Mouse (Mus musculus): ENCODE measurements around the gene Cyp2d34. TPM values are rescaled to one million over a fixed set of nuclear protein-coding genes. Genes with fewer than 3 reads are reported as not detected.

Cyp2d34 gene
- polyA plus RNA-seq (2021), result not detected

DNA sequence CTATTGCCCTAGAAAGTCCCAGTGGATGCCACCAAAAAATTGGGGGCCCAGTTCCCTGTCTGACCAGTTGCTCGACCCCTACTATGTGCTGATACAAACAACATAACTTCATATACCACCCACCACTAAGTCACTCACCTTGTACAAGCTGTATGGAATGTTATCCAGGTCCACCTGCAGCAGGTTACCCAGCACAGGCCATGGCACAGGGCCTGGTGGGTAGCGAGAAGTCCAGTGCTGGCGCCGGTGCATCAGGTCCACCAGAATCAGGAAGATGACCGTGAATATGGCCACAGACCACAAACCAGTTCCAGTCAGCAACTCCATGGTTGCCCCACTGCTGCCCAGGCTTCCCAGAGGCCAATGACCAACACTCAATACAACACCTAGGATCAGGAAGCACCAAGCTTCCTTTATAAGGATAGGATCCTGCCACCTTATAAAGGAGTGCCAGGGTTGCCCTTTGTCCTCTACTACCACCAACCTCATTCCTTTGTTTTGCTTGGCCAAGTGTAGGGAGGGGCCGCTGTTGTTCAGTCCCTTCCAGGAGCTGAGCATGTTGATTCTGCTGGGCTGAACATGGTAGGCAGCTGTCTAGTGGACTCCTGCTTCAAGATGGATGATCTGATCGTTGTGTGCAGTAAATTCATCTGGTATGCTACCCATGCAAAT lies at the start of gene Cyp2d34:
Cyp2d34 (minus strand) TSS at position 416 of the 672 bp plus-strand sequence.
- in situ Hi-C loops (cut with MboI; ENCODE audit: low pct_unique_long_range_greater_than_20kb), result no loop called here
- ChIA-PET POLR2A (no interaction called here), CTCF (no interaction called here)
- TF ChIP-seq CTCF (IDR thresholded peaks at IDR 0.05), result no peak
- no peak for ATAC-seq
- H3K27me3 ChIP-seq, result no peaks in the 10 kb centered on the region
- no peak for DNase-seq (ENCODE audit: low read depth, low spot score)

DNA sequence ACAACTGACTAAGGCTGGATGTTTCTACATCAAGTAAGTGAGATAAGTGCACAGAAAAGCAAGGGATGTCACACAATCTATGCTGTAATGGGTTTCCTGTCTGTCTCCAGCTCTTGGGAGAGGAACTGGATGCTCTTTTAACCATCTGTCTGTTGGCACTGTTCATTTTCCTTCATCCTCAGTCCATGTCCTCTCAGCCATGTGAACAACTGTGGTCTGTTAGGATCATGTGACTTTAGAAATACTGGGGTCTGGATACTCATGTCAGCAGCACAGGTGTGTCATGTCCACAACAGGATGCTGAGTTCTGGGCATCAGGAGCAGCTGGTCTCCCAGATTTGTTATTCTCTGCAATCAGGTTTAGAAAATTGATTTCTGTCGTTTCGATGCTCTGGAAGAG lies 35.6 kb upstream of the Cyp2d34 start:
- no peak for TF ChIP-seq CTCF (IDR thresholded peaks at IDR 0.05)
- POLR2A ChIA-PET, result no interaction called here
- H3K27me3 ChIP-seq, result peaks cover 15% of the 10 kb centered on the region
- DNase-seq (ENCODE audit: low read depth, low spot score) (no peak), ATAC-seq (no peak)
- in situ Hi-C loops (cut with MboI; ENCODE audit: low pct_unique_long_range_greater_than_20kb), result no loop called here
- CTCF ChIA-PET, result no interaction called here

DNA sequence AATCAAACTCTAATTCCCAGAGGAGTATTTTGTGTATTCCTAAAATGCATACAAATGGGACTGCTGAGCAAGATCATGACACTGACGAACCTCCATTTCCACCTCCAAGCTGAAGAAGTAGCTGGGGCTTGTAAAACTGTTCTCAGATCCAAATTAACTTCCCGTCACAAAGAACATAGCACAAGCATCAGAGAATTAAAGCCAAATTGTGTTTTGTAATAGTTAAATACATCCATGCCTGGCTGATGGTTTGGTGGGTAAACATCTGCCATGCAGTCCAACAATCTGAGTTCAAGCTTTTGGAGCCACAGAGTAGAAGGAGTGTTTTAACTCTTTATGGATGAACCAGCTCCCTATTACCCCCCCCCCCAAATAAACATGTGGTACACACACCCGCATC lies 23.6 kb upstream of the Cyp2d34 start:
- POLR2A ChIA-PET, result no interaction called here
- no peak for TF ChIP-seq CTCF (IDR thresholded peaks at IDR 0.05)
- ATAC-seq (no peak), DNase-seq (ENCODE audit: low read depth, low spot score) (no peak)
- in situ Hi-C loops (cut with MboI; ENCODE audit: low pct_unique_long_range_greater_than_20kb), result no loop called here
- H3K27me3 ChIP-seq, result no peaks in the 10 kb centered on the region
- CTCF ChIA-PET, result no interaction called here

GRCm38 (mm10) chr15:82643771-82644170 lies 23.0 kb upstream of the Cyp2d34 start:
- CTCF ChIA-PET, result no interaction called here
- in situ Hi-C loops (cut with MboI; ENCODE audit: low pct_unique_long_range_greater_than_20kb), result no loop called here
- TF ChIP-seq CTCF (IDR thresholded peaks at IDR 0.05), result no peak

DNA sequence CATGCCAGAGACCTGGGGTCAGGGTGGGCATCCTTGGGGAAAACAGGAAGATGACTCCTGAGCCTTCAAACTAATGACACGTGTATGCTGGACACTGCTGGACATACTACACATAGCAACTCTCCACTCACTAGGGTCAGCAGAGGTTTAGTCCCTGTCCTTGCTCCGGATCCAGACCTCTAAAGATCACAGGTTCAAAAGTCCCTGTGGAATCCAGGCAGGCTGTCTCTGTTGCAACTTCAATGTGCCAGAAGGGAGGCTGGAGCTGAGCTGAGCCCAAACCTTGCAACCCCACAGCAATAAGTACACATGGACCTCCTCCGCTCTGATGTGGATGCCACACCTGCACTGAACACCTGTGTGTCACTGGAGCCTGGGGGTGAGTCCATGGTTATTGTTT lies 22.0 kb upstream of the Cyp2d34 start:
- CTCF ChIA-PET, result no interaction called here

More at GRCm38 (mm10) chr15:82643771-82644170, 23.0 kb upstream of the Cyp2d34 start:
- DNase-seq (ENCODE audit: low read depth, low spot score), result no peak
- no peak for ATAC-seq
- POLR2A ChIA-PET, result no interaction called here
- no peaks in the 10 kb centered on the region for H3K27me3 ChIP-seq

DNA sequence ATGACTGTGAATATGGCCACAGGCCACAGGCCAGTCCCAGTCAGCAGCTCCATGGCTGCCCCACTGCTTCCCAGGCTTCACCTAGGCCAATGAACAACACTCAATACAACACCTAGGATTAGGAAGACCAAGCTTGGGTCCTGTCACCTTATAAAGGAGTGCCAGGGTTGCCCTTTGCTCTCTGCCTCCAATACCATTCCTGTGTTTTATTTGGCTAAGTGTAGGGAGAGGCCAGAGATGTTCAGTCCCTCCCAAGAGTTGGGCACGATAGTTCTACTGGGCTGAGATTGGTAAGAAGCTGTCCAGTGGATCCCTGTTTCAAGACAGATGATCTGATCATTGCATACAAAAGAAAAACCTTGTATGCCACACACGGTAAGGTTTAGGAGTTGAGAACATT lies 21.2 kb upstream of the Cyp2d34 start:
- ATAC-seq (no peak), DNase-seq (ENCODE audit: low read depth, low spot score) (no peak)
- no peaks in the 10 kb centered on the region for H3K27me3 ChIP-seq
- in situ Hi-C loops (cut with MboI; ENCODE audit: low pct_unique_long_range_greater_than_20kb), result no loop called here
- POLR2A ChIA-PET, result no interaction called here
- no peak for TF ChIP-seq CTCF (IDR thresholded peaks at IDR 0.05)
- CTCF ChIA-PET, result no interaction called here

More for the DNA sequence above, 22.0 kb upstream of the Cyp2d34 start:
- no peaks in the 10 kb centered on the region for H3K27me3 ChIP-seq
- DNase-seq (ENCODE audit: low read depth, low spot score), result no peak
- ATAC-seq, result no peak
- POLR2A ChIA-PET, result no interaction called here
- in situ Hi-C loops (cut with MboI; ENCODE audit: low pct_unique_long_range_greater_than_20kb), result no loop called here
- TF ChIP-seq CTCF (IDR thresholded peaks at IDR 0.05), result no peak

GRCm38 (mm10) chr15:82641390-82641789 lies 20.6 kb upstream of the Cyp2d34 start:
- DNase-seq (ENCODE audit: low read depth, low spot score), result no peak
- TF ChIP-seq CTCF (IDR thresholded peaks at IDR 0.05), result no peak
- CTCF ChIA-PET, result no interaction called here
- H3K27me3 ChIP-seq, result no peaks in the 10 kb centered on the region
- POLR2A ChIA-PET, result no interaction called here
- ATAC-seq, result no peak
- in situ Hi-C loops (cut with MboI; ENCODE audit: low pct_unique_long_range_greater_than_20kb), result no loop called here

- ChIA-PET CTCF (no interaction called here), POLR2A (no interaction called here)
- in situ Hi-C loops (cut with MboI; ENCODE audit: low pct_unique_long_range_greater_than_20kb), result no loop called here
- ATAC-seq, result no peak
- no peak for DNase-seq (ENCODE audit: low read depth, low spot score)
- TF ChIP-seq CTCF (IDR thresholded peaks at IDR 0.05), result no peak
- no peaks in the 10 kb centered on the region for H3K27me3 ChIP-seq
These were observed 19.5 kb upstream of the Cyp2d34 start for GRCm38 (mm10) chr15:82640201-82640600.

DNA sequence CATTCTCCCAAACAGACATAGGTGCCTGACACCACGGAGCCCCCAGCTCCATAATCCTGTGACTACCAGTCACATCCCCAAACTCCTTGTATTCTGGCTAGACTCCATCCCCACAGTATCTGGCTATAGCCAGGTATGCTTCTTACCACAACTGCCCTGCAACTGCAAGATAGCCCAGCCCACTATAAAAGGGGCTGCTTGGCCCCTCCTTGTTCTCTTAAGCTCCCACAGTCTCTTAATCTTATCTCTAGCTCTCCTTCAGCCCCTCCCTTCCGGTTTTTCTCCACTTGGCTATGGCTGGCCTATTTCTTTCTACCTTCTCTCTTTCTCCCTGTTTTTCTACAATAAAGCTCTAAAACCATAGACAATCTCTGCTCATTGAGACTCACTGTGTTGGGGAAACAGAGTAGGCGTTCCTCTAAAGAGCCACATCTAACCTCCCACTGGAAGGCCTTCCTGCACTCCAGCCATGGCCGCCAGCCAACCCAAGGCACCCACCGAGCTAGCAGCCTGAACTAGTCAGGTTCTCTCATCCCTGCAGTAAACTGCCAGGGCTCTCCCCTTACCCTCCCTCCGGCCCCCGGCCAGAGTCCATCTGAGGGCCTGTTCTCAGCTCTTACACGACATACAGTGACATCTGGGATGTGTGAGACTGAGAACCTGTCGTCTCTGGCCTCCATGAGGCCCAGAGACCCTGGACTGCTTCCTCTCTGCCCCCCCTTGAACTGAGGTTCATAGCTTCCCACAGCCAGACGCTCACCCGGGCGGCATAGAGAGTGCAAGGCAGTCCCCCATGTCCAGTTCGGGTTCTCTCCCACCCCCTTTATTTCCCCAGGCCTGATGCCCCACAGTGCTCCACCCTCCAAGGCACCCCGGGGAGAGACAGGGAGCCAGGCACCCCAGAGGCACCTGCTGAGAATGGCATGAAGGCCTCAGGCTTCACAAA lies 16.7 kb upstream of the Cyp2d34 start:
- ATAC-seq, result no peak
- ChIA-PET CTCF (no interaction called here), POLR2A (no interaction called here)
- no peak for DNase-seq (ENCODE audit: low read depth, low spot score)
- no peak for TF ChIP-seq CTCF (IDR thresholded peaks at IDR 0.05)
- in situ Hi-C loops (cut with MboI; ENCODE audit: low pct_unique_long_range_greater_than_20kb), result no loop called here
- no peaks in the 10 kb centered on the region for H3K27me3 ChIP-seq

DNA sequence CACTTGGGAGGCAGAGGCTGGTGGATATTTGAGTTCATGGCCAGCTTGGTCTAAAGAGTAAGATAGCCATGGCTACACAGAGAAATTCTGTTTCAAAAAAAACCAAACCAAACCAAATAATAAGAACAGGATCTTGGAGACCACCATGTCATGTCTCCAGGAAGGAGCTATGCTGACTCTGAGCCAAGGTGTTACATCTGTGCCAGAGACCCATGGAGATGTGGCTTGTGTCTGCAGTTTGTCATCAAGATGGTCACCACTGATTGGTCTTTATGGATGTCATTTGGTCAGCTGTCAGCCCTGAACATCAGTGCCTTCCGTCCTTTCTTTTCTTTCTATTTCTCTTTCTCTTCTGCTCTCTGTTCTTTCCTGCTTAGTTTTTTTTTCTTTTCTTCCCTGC lies 14.2 kb upstream of the Cyp2d34 start:
- ATAC-seq, result no peak
- in situ Hi-C loops (cut with MboI; ENCODE audit: low pct_unique_long_range_greater_than_20kb), result no loop called here
- no peaks in the 10 kb centered on the region for H3K27me3 ChIP-seq
- no peak for TF ChIP-seq CTCF (IDR thresholded peaks at IDR 0.05)
- ChIA-PET CTCF (no interaction called here), POLR2A (no interaction called here)
- DNase-seq (ENCODE audit: low read depth, low spot score), result no peak

GRCm38 (mm10) chr15:82621993-82622392 lies 1.2 kb upstream of the Cyp2d34 start:
- H3K27me3 ChIP-seq, result no peaks in the 10 kb centered on the region
- TF ChIP-seq CTCF (IDR thresholded peaks at IDR 0.05), result no peak
- in situ Hi-C loops (cut with MboI; ENCODE audit: low pct_unique_long_range_greater_than_20kb), result no loop called here
- no peak for DNase-seq (ENCODE audit: low read depth, low spot score)
- POLR2A ChIA-PET, result no interaction called here
- ATAC-seq, result no peak
- CTCF ChIA-PET, result interaction anchor here (1.0 kb wide), 1 partner anchor 14 kb away, joined by 3 read pairs; no protein-coding TSS in a partner anchor
